Mouse (Mus musculus) limb, embryonic 11.5 days (tissue): ENCODE measurements around the gene B3galt4. TPM values are rescaled to one million over a fixed set of nuclear protein-coding genes. Genes with fewer than 3 reads are reported as not detected.

Experiments
- ATAC-seq: fragments of 200-750 bp; cut with Nextera tagmentation; 2 replicates; pipeline ENCODE4 v1.8.0; 2017; ENCODE audit warnings: low read depth; ENCODE audit not compliant: insufficient number of reproducible peaks, low FRiP score, low TSS enrichment
- DNase-seq: peaks from one replicate; pipeline ENCODE4 v3.0.0-alpha.2; 2015; ENCODE audit warnings: low spot score
- H3K27ac ChIP-seq: fragments of 300-500 bp; sonication (generic); replicated peaks from 2 replicates; pipeline ENCODE4 v1.5.1; 2014; ENCODE audit warnings: low read depth, mild to moderate bottlenecking, low read length
- H3K27me3 ChIP-seq: fragments of 300-500 bp; sonication (generic); 2 replicates; pipeline ENCODE4 v1.6.1; 2014; ENCODE audit warnings: mild to moderate bottlenecking, low read length, mixed read lengths; ENCODE audit not compliant: control insufficient read depth, insufficient read depth
- H3K36me3 ChIP-seq: fragments of 300-500 bp; sonication (generic); 2 replicates; pipeline ENCODE4 v1.6.1; 2014; ENCODE audit warnings: mild to moderate bottlenecking, low read length, moderate library complexity, mixed read lengths; ENCODE audit not compliant: control insufficient read depth, insufficient read depth
- H3K4me1 ChIP-seq: fragments of 300-500 bp; sonication (generic); 2 replicates; pipeline ENCODE4 v1.6.1; 2014; ENCODE audit warnings: low read length, mixed read lengths; ENCODE audit not compliant: control insufficient read depth, insufficient read depth
- H3K4me2 ChIP-seq: fragments of 300-500 bp; sonication (generic); 2 replicates; pipeline ENCODE4 v1.6.1; 2014; ENCODE audit warnings: low read depth, mild to moderate bottlenecking, moderate library complexity; ENCODE audit not compliant: severe bottlenecking
- H3K4me3 ChIP-seq: fragments of 300-500 bp; sonication (generic); 2 replicates; pipeline ENCODE4 v1.5.1; 2014; ENCODE audit warnings: low read depth, low read length
- H3K9ac ChIP-seq: fragments of 300-500 bp; sonication (generic); 2 replicates; pipeline ENCODE4 v1.6.1; 2014; ENCODE audit warnings: mild to moderate bottlenecking, low read length
- H3K9me3 ChIP-seq: fragments of 300-500 bp; sonication (generic); 2 replicates; pipeline ENCODE4 v1.6.1; 2016; ENCODE audit warnings: low read length; ENCODE audit not compliant: control insufficient read depth
- WGBS: fragments of 180-500 bp; shearing (Covaris S2); extraction: QIAGEN DNeasy Blood & Tissue Kit; methylation state at CpG from one replicate; pipeline ENCODE4 v1.1.7; 2014; 5-methylcytosine and 5-hydroxymethylcytosine counted together
- polyA plus RNA-seq: library from polyadenylated mRNA; unstranded; fragments of >200 nt; fragmentation: Nextera tagmentation; extraction: Ambion mirVana; gene quantifications from 2 replicates; pipeline ENCODE4 v1.2.1, GENCODE M21; 2014

B3galt4 gene
- polyA plus RNA-seq, 1 experiment from 2014 or later = 2.6 TPM

GRCm38 (mm10) chr17:33916847-33917655, 34.2 kb downstream of the B3galt4 start:
- peak overlapping the region; percentile 54 for H3K4me2 ChIP-seq
- H3K27me3 ChIP-seq = no peaks in the 10 kb centered on the region
- no peak overlapping the region for H3K9ac ChIP-seq
- H3K27ac ChIP-seq = no peak overlapping the region
- WGBS = 77% methylated on average over 31 of the region's 31 CpGs
- H3K4me3 ChIP-seq = peak overlapping the region; percentile 59
- H3K36me3 ChIP-seq = peaks cover 24% of the 10 kb centered on the region
- no peaks in the 10 kb centered on the region for H3K9me3 ChIP-seq
- ATAC-seq (no peak), DNase-seq (no peak)
- peaks cover 18% of the 10 kb centered on the region; the same call in 1 of the 2 replicates for H3K4me1 ChIP-seq

- Histone ChIP-seq H3K9ac (peak overlapping the region; percentile 56), H3K4me2 (peak overlapping the region; percentile 54), H3K4me3 (peak overlapping the region; percentile 59), H3K27me3 (no peaks in the 10 kb centered on the region), H3K27ac (peak overlapping the region; percentile 83), H3K9me3 (no peaks in the 10 kb centered on the region), H3K36me3 (peaks cover 31% of the 10 kb centered on the region), H3K4me1 (peaks cover 18% of the 10 kb centered on the region; the same call in 1 of the 2 replicates)
- no peak for DNase-seq
- WGBS = 1% methylated on average over 19 of the region's 20 CpGs
- ATAC-seq = peak; percentile 24; the same call in 1 of the 2 replicates
Observed at GRCm38 (mm10) chr17:33916294-33916693, 35.0 kb downstream of the B3galt4 start.

- H3K4me2 ChIP-seq = peak within 1 kb of the TSS; percentile 54
- DNase-seq (peak; percentile 95), ATAC-seq (peak; percentile 89)
- H3K4me3 ChIP-seq = peak within 1 kb of the TSS; percentile 59
- WGBS = under 1% methylated on average over 31 of the region's 34 CpGs
- no peaks in the 10 kb centered on the region for H3K9me3 ChIP-seq
- peaks cover 18% of the 10 kb centered on the region; the same call in 1 of the 2 replicates for H3K4me1 ChIP-seq
- no peaks in the 10 kb centered on the region for H3K27me3 ChIP-seq
- peak within 1 kb of the TSS; percentile 83 for H3K27ac ChIP-seq
- H3K36me3 ChIP-seq = peaks cover 34% of the 10 kb centered on the region
- peak within 1 kb of the TSS; percentile 56 for H3K9ac ChIP-seq
Observed at GRCm38 (mm10) chr17:33915671-33916250, 35.5 kb downstream of the B3galt4 start, which contains the start of the genes Tapbp and Zbtb22. Gene Tapbp (plus strand): TSS chr17:33915899. Gene Zbtb22 (plus strand): TSS chr17:33915904.

GRCm38 (mm10) chr17:33914969-33915391, 36.3 kb downstream of the B3galt4 start:
- H3K36me3 ChIP-seq = peaks cover 34% of the 10 kb centered on the region
- ATAC-seq (no peak), DNase-seq (no peak)
- H3K27me3 ChIP-seq = no peaks in the 10 kb centered on the region
- no peaks in the 10 kb centered on the region for H3K9me3 ChIP-seq
- 74% methylated on average over 13 of the region's 13 CpGs for WGBS
- H3K9ac ChIP-seq = peak overlapping the region; percentile 12; the same call in 1 of the 2 replicates
- H3K4me3 ChIP-seq = no peak overlapping the region; the same call in 1 of the 2 replicates
- no peak overlapping the region for H3K27ac ChIP-seq
- peaks cover 22% of the 10 kb centered on the region for H3K4me1 ChIP-seq
- peak overlapping the region; percentile 54; the same call in 1 of the 2 replicates for H3K4me2 ChIP-seq

GRCm38 (mm10) chr17:33913905-33914304, 37.4 kb downstream of the B3galt4 start:
- 97% methylated on average over 8 of the region's 8 CpGs for WGBS
- peaks cover 34% of the 10 kb centered on the region for H3K36me3 ChIP-seq
- no peaks in the 10 kb centered on the region for H3K27me3 ChIP-seq
- H3K9me3 ChIP-seq = no peaks in the 10 kb centered on the region
- H3K4me2 ChIP-seq = no peak overlapping the region
- H3K27ac ChIP-seq = no peak overlapping the region; the same call in 1 of the 2 replicates
- H3K4me1 ChIP-seq = peaks cover 18% of the 10 kb centered on the region
- ATAC-seq = no peak
- no peak for DNase-seq
- H3K9ac ChIP-seq = no peak overlapping the region
- no peak overlapping the region for H3K4me3 ChIP-seq

GRCm38 (mm10) chr17:33913264-33913663, 38.0 kb downstream of the B3galt4 start:
- 94% methylated on average over 10 of the region's 10 CpGs for WGBS
- no peak overlapping the region for H3K9ac ChIP-seq
- no peak overlapping the region for H3K27ac ChIP-seq
- H3K4me3 ChIP-seq = no peak overlapping the region
- H3K27me3 ChIP-seq = no peaks in the 10 kb centered on the region
- DNase-seq (no peak), ATAC-seq (no peak)
- peaks cover 32% of the 10 kb centered on the region for H3K36me3 ChIP-seq
- H3K4me1 ChIP-seq = peaks cover 17% of the 10 kb centered on the region
- no peak overlapping the region for H3K4me2 ChIP-seq
- H3K9me3 ChIP-seq = no peaks in the 10 kb centered on the region

GRCm38 (mm10) chr17:33911813-33912414, 39.4 kb downstream of the B3galt4 start:
- Histone ChIP-seq H3K4me1 (peaks cover 14% of the 10 kb centered on the region), H3K9me3 (no peaks in the 10 kb centered on the region), H3K9ac (no peak overlapping the region), H3K27ac (no peak overlapping the region), H3K36me3 (peaks cover 29% of the 10 kb centered on the region), H3K4me2 (no peak overlapping the region), H3K4me3 (no peak overlapping the region), H3K27me3 (no peaks in the 10 kb centered on the region)
- DNase-seq (no peak), ATAC-seq (no peak)
- WGBS = 94% methylated on average over 28 of the region's 28 CpGs
